Mouse (Mus musculus): ENCODE data around the gene Tcam1. TPM values are rescaled to one million over a fixed set of nuclear protein-coding genes. Genes with fewer than 3 reads are reported as not detected.

The Tcam1 gene
- polyA plus RNA-seq, 2 experiments: 0.09 to 0.20 TPM

- no peak for ATAC-seq (ENCODE audit: insufficient read depth)
- no peak for DNase-seq (ENCODE audit: low read depth in 3 of 3, low spot score in 3 of 3)
- WGBS (ENCODE audit: insufficient replicate concordance): 18% methylated on average over 6 of the region's 6 CpGs
Observed at GRCm38 (mm10) chr11:106329128-106329527, 52.7 kb downstream of the Tcam1 start.

GRCm38 (mm10) chr11:106329682-106330081 is 53.2 kb downstream of the Tcam1 start:
- Histone ChIP-seq H3K9ac (replicated peaks) (no peak overlapping the region), H3K36me3 (replicated peaks; ENCODE audit: control insufficient read depth, insufficient read depth, low read depth) (no peaks in the 10 kb centered on the region), H3K4me2 (ENCODE audit: low read depth) (no peak overlapping the region), H3K27ac (no peak overlapping the region), H3K27me3 (ENCODE audit: control insufficient read depth, insufficient read depth, low read length) (no peaks in the 10 kb centered on the region), H3K4me1 (replicated peaks; ENCODE audit: control insufficient read depth in 2 of 2, insufficient read depth in 2 of 2, low read length in 1 of 2) (peaks cover 0 to 9% of the 10 kb centered on the region in 2 experiments; a peak in 2 of 4 replicates), H3K4me3 (ENCODE audit: insufficient read depth in 1 of 2, low read depth in 2 of 2, low read length in 2 of 2) (no peak overlapping the region), H3K9me3 (ENCODE audit: control insufficient read depth, low read length) (no peaks in the 10 kb centered on the region)
- no peak for ATAC-seq (ENCODE audit: insufficient read depth)
- WGBS (ENCODE audit: insufficient replicate concordance): 35% methylated on average over 7 of the region's 7 CpGs
- no peak for TF ChIP-seq EP300 (IDR thresholded peaks at IDR 0.05; ENCODE audit: low read depth)
- TF ChIP-seq CTCF (IDR thresholded peaks at IDR 0.05; ENCODE audit: low read depth): peak; percentile 41
- peak in 2 of 3 experiments; percentile 13 to 32 for DNase-seq (ENCODE audit: low read depth in 3 of 3, low spot score in 3 of 3)

More at GRCm38 (mm10) chr11:106329128-106329527, 52.7 kb downstream of the Tcam1 start:
- Histone ChIP-seq H3K36me3 (replicated peaks; ENCODE audit: control insufficient read depth, insufficient read depth, low read depth) (no peaks in the 10 kb centered on the region), H3K9ac (replicated peaks) (no peak overlapping the region), H3K27ac (no peak overlapping the region), H3K27me3 (ENCODE audit: control insufficient read depth, insufficient read depth, low read length) (no peaks in the 10 kb centered on the region), H3K4me1 (replicated peaks; ENCODE audit: control insufficient read depth in 2 of 2, insufficient read depth in 2 of 2, low read length in 1 of 2) (peaks cover 0 to 9% of the 10 kb centered on the region in 2 experiments; a peak in 2 of 4 replicates), H3K4me3 (ENCODE audit: insufficient read depth in 1 of 2, low read depth in 2 of 2, low read length in 2 of 2) (no peak overlapping the region), H3K9me3 (ENCODE audit: control insufficient read depth, low read length) (no peaks in the 10 kb centered on the region), H3K4me2 (ENCODE audit: low read depth) (no peak overlapping the region)
- no peak for TF ChIP-seq EP300 (IDR thresholded peaks at IDR 0.05; ENCODE audit: low read depth)
- no peak for TF ChIP-seq CTCF (IDR thresholded peaks at IDR 0.05; ENCODE audit: low read depth)

GRCm38 (mm10) chr11:106332458-106332857 is 56.0 kb downstream of the Tcam1 start:
- Histone ChIP-seq H3K36me3 (replicated peaks; ENCODE audit: control insufficient read depth, insufficient read depth, low read depth) (no peaks in the 10 kb centered on the region), H3K4me2 (ENCODE audit: low read depth) (no peak overlapping the region), H3K27me3 (ENCODE audit: control insufficient read depth, insufficient read depth, low read length) (no peaks in the 10 kb centered on the region), H3K27ac (no peak overlapping the region), H3K4me1 (replicated peaks; ENCODE audit: control insufficient read depth in 2 of 2, insufficient read depth in 2 of 2, low read length in 1 of 2) (peaks cover 0 to 6% of the 10 kb centered on the region in 2 experiments; a peak in 2 of 4 replicates), H3K4me3 (ENCODE audit: insufficient read depth in 1 of 2, low read depth in 2 of 2, low read length in 2 of 2) (no peak overlapping the region), H3K9ac (replicated peaks) (no peak overlapping the region), H3K9me3 (ENCODE audit: control insufficient read depth, low read length) (no peaks in the 10 kb centered on the region)
- DNase-seq (ENCODE audit: low read depth in 3 of 3, low spot score in 3 of 3): no peak
- WGBS (ENCODE audit: insufficient replicate concordance): 36% methylated on average over 4 of the region's 4 CpGs
- no peak for TF ChIP-seq EP300 (IDR thresholded peaks at IDR 0.05; ENCODE audit: low read depth)
- TF ChIP-seq CTCF (IDR thresholded peaks at IDR 0.05; ENCODE audit: low read depth): no peak
- no peak for ATAC-seq (ENCODE audit: insufficient read depth)

GRCm38 (mm10) chr11:106334066-106334465 is 57.6 kb downstream of the Tcam1 start:
- no peak overlapping the region for H3K27ac ChIP-seq
- no peak for ATAC-seq (ENCODE audit: insufficient read depth)
- no peaks in the 10 kb centered on the region for H3K36me3 ChIP-seq (replicated peaks; ENCODE audit: control insufficient read depth, insufficient read depth, low read depth)
- TF ChIP-seq CTCF (IDR thresholded peaks at IDR 0.05; ENCODE audit: low read depth) (no peak), EP300 (IDR thresholded peaks at IDR 0.05; ENCODE audit: low read depth) (no peak)
- H3K27me3 ChIP-seq (ENCODE audit: control insufficient read depth, insufficient read depth, low read length): no peaks in the 10 kb centered on the region
- no peak overlapping the region for H3K9ac ChIP-seq (replicated peaks)
- no peaks in the 10 kb centered on the region for H3K9me3 ChIP-seq (ENCODE audit: control insufficient read depth, low read length)
- H3K4me2 ChIP-seq (ENCODE audit: low read depth): no peak overlapping the region
- no peak for DNase-seq (ENCODE audit: low read depth in 3 of 3, low spot score in 3 of 3)
- H3K4me1 ChIP-seq (replicated peaks; ENCODE audit: control insufficient read depth in 2 of 2, insufficient read depth in 2 of 2, low read length in 1 of 2): peaks cover 0 to 2% of the 10 kb centered on the region in 2 experiments; a peak in 1 of 4 replicates
- WGBS (ENCODE audit: insufficient replicate concordance): 4% methylated on average over 2 of the region's 2 CpGs
- no peak overlapping the region for H3K4me3 ChIP-seq (ENCODE audit: insufficient read depth in 1 of 2, low read depth in 2 of 2, low read length in 2 of 2)

- no peak for ATAC-seq (ENCODE audit: insufficient read depth)
- Histone ChIP-seq H3K9me3 (ENCODE audit: control insufficient read depth, low read length) (no peaks in the 10 kb centered on the region), H3K27me3 (ENCODE audit: control insufficient read depth, insufficient read depth, low read length) (no peaks in the 10 kb centered on the region), H3K4me2 (ENCODE audit: low read depth) (no peak overlapping the region), H3K36me3 (replicated peaks; ENCODE audit: control insufficient read depth, insufficient read depth, low read depth) (no peaks in the 10 kb centered on the region), H3K4me3 (ENCODE audit: insufficient read depth in 1 of 2, low read depth in 2 of 2, low read length in 2 of 2) (no peak overlapping the region), H3K4me1 (replicated peaks; ENCODE audit: control insufficient read depth in 2 of 2, insufficient read depth in 2 of 2, low read length in 1 of 2) (no peaks in the 10 kb centered on the region), H3K9ac (replicated peaks) (no peak overlapping the region), H3K27ac (no peak overlapping the region)
- TF ChIP-seq CTCF (IDR thresholded peaks at IDR 0.05; ENCODE audit: low read depth): no peak
- WGBS (ENCODE audit: insufficient replicate concordance): 60% methylated on average over 5 of the region's 5 CpGs
- no peak for DNase-seq (ENCODE audit: low read depth in 3 of 3, low spot score in 3 of 3)
Observed at GRCm38 (mm10) chr11:106338029-106338428, 61.6 kb downstream of the Tcam1 start.

Other genes with a start within 250 kb of the Tcam1 start
- 15.4 and 15.5 TPM in 2 replicates for gene Dcaf7, start 239.8 kb upstream of the Tcam1 start, polyA plus RNA-seq (2012; rRNA removed)
- gene Dcaf7, start 239.8 kb upstream of the Tcam1 start, polyA plus RNA-seq (2014; fragmentation: Nextera tagmentation; extraction: Ambion mirVana): 21.6 and 25.9 TPM in 2 replicates
- gene Taco1, start 210.6 kb upstream of the Tcam1 start, polyA plus RNA-seq (2012; rRNA removed): 7.3 and 10.0 TPM in 2 replicates
- 4.8 and 5.2 TPM in 2 replicates for gene Taco1, start 210.6 kb upstream of the Tcam1 start, polyA plus RNA-seq (2014; fragmentation: Nextera tagmentation; extraction: Ambion mirVana)
- 5.2 and 5.5 TPM in 2 replicates for gene Map3k3, start 192.1 kb upstream of the Tcam1 start, polyA plus RNA-seq (2012; rRNA removed)
- gene Map3k3, start 192.1 kb upstream of the Tcam1 start, polyA plus RNA-seq (2014; fragmentation: Nextera tagmentation; extraction: Ambion mirVana): 3.8 and 5.4 TPM in 2 replicates
- not detected in 2 replicates for gene Gm10840, start 115.8 kb upstream of the Tcam1 start, polyA plus RNA-seq (2012; rRNA removed)
- not detected in 2 replicates for gene Gm10840, start 115.8 kb upstream of the Tcam1 start, polyA plus RNA-seq (2014; fragmentation: Nextera tagmentation; extraction: Ambion mirVana)
- 17.3 and 26.7 TPM in 2 replicates for gene Limd2, start 115.8 kb upstream of the Tcam1 start, polyA plus RNA-seq (2012; rRNA removed)
- 57.8 and 59.4 TPM in 2 replicates for gene Limd2, start 115.8 kb upstream of the Tcam1 start, polyA plus RNA-seq (2014; fragmentation: Nextera tagmentation; extraction: Ambion mirVana)
- gene Strada, start 74.5 kb upstream of the Tcam1 start, polyA plus RNA-seq (2012; rRNA removed): 9.1 and 9.4 TPM in 2 replicates
- gene Strada, start 74.5 kb upstream of the Tcam1 start, polyA plus RNA-seq (2014; fragmentation: Nextera tagmentation; extraction: Ambion mirVana): 6.9 and 8.8 TPM in 2 replicates
- gene Ccdc47, start 60.3 kb upstream of the Tcam1 start, polyA plus RNA-seq (2012; rRNA removed): 11.6 and 19.0 TPM in 2 replicates
- gene Ccdc47, start 60.3 kb upstream of the Tcam1 start, polyA plus RNA-seq (2014; fragmentation: Nextera tagmentation; extraction: Ambion mirVana): 27.5 and 29.2 TPM in 2 replicates
- 7.8 and 13.5 TPM in 2 replicates for gene Ddx42, start 59.7 kb upstream of the Tcam1 start, polyA plus RNA-seq (2012; rRNA removed)
- 20.7 and 22.8 TPM in 2 replicates for gene Ddx42, start 59.7 kb upstream of the Tcam1 start, polyA plus RNA-seq (2014; fragmentation: Nextera tagmentation; extraction: Ambion mirVana)
- gene Ftsj3, start 20.6 kb upstream of the Tcam1 start, polyA plus RNA-seq (2012; rRNA removed): 15.5 and 25.7 TPM in 2 replicates
- 36.8 and 40.1 TPM in 2 replicates for gene Ftsj3, start 20.6 kb upstream of the Tcam1 start, polyA plus RNA-seq (2014; fragmentation: Nextera tagmentation; extraction: Ambion mirVana)
- gene Psmc5, start 20.5 kb upstream of the Tcam1 start, polyA plus RNA-seq (2012; rRNA removed): 59.6 and 107 TPM in 2 replicates
- 123 and 132 TPM in 2 replicates for gene Psmc5, start 20.5 kb upstream of the Tcam1 start, polyA plus RNA-seq (2014; fragmentation: Nextera tagmentation; extraction: Ambion mirVana)
- gene Smarcd2, start 3.7 kb upstream of the Tcam1 start, polyA plus RNA-seq (2012; rRNA removed): 38.8 and 39.1 TPM in 2 replicates
- 23.9 and 29.0 TPM in 2 replicates for gene Smarcd2, start 3.7 kb upstream of the Tcam1 start, polyA plus RNA-seq (2014; fragmentation: Nextera tagmentation; extraction: Ambion mirVana)
- gene Gh, start 25.2 kb downstream of the Tcam1 start, polyA plus RNA-seq (2012; rRNA removed): not detected in 2 replicates
- gene Gh, start 25.2 kb downstream of the Tcam1 start, polyA plus RNA-seq (2014; fragmentation: Nextera tagmentation; extraction: Ambion mirVana): not detected in 2 replicates
- gene Cd79b, start 38.1 kb downstream of the Tcam1 start, polyA plus RNA-seq (2012; rRNA removed): 3.1 and 3.7 TPM in 2 replicates
- 4.5 and 4.9 TPM in 2 replicates for gene Cd79b, start 38.1 kb downstream of the Tcam1 start, polyA plus RNA-seq (2014; fragmentation: Nextera tagmentation; extraction: Ambion mirVana)
- gene Scn4a, start 76.6 kb downstream of the Tcam1 start, polyA plus RNA-seq (2012; rRNA removed): 0.01 and 0.02 TPM in 2 replicates
- gene Scn4a, start 76.6 kb downstream of the Tcam1 start, polyA plus RNA-seq (2014; fragmentation: Nextera tagmentation; extraction: Ambion mirVana): not detected in 2 replicates
- gene Prr29, start 88.8 kb downstream of the Tcam1 start, polyA plus RNA-seq (2012; rRNA removed): not detected in 2 replicates
- gene Prr29, start 88.8 kb downstream of the Tcam1 start, polyA plus RNA-seq (2014; fragmentation: Nextera tagmentation; extraction: Ambion mirVana): not detected in 2 replicates
- 9.4 and 13.0 TPM in 2 replicates for gene Icam2, start 111.4 kb downstream of the Tcam1 start, polyA plus RNA-seq (2012; rRNA removed)
- gene Icam2, start 111.4 kb downstream of the Tcam1 start, polyA plus RNA-seq (2014; fragmentation: Nextera tagmentation; extraction: Ambion mirVana): 12.1 and 16.3 TPM in 2 replicates
- 4.3 and 4.6 TPM in 2 replicates for gene Ern1, start 211.2 kb downstream of the Tcam1 start, polyA plus RNA-seq (2012; rRNA removed)
- gene Ern1, start 211.2 kb downstream of the Tcam1 start, polyA plus RNA-seq (2014; fragmentation: Nextera tagmentation; extraction: Ambion mirVana): 2.9 and 3.3 TPM in 2 replicates